Mouse (Mus musculus) heart, embryonic 16.5 days (tissue): ENCODE measurements at regions not wholly inside any gene's neighbourhood (a gene's known extent, or its start where the extent isn't known, plus 50 kb on each side); places are given as distances from the start of the nearest gene placed in this dataset.
"Not testable (repeated sequence)": the region's sequence is repeated elsewhere in the genome, so short reads cannot be mapped to it uniquely, and the experiment has no call there.

Source experiments
- ATAC-seq: fragments of 200-750 bp; cut with Nextera tagmentation; replicated peaks from 2 replicates; pipeline ENCODE4 v1.8.0; 2017; ENCODE audit warnings: moderate number of reproducible peaks; ENCODE audit not compliant: insufficient read depth, low FRiP score; ENCODE audit errors: extremely low read depth
- H3K27ac ChIP-seq: fragments of 300-500 bp; sonication (generic); 2 replicates; pipeline ENCODE4 v1.5.1; 2014; ENCODE audit warnings: mild to moderate bottlenecking, low read length, control low read depth, moderate library complexity
- H3K27me3 ChIP-seq: fragments of 300-500 bp; sonication (generic); 2 replicates; pipeline ENCODE4 v1.6.1; 2014; ENCODE audit warnings: low read length, mixed read lengths; ENCODE audit not compliant: control insufficient read depth, insufficient read depth
- H3K36me3 ChIP-seq: fragments of 300-500 bp; sonication (generic); 2 replicates; pipeline ENCODE4 v1.6.1; 2014; ENCODE audit not compliant: control insufficient read depth, insufficient read depth
- H3K4me1 ChIP-seq: fragments of 300-500 bp; sonication (generic); 2 replicates; pipeline ENCODE4 v1.6.1; 2014; ENCODE audit warnings: low read length, mixed read lengths; ENCODE audit not compliant: control insufficient read depth, insufficient read depth
- H3K4me2 ChIP-seq: fragments of 300-500 bp; sonication (generic); 2 replicates; pipeline ENCODE4 v1.6.1; 2014; ENCODE audit warnings: low read depth, mild to moderate bottlenecking, control low read depth, low read length
- H3K4me3 ChIP-seq: fragments of 300-500 bp; sonication (generic); 2 replicates; pipeline ENCODE4 v1.5.1; 2014; ENCODE audit warnings: mild to moderate bottlenecking, control low read depth, low read length
- H3K9ac ChIP-seq: fragments of 300-500 bp; sonication (generic); 2 replicates; pipeline ENCODE4 v1.6.1; 2014; ENCODE audit warnings: low read length, control low read depth
- H3K9me3 ChIP-seq: fragments of 300-500 bp; sonication (generic); replicated peaks from 2 replicates; pipeline ENCODE4 v1.6.1; 2016; ENCODE audit warnings: low read length; ENCODE audit not compliant: control insufficient read depth
- WGBS: fragments of 180-500 bp; shearing (Covaris S2); extraction: QIAGEN DNeasy Blood & Tissue Kit; methylation state at CpG from one replicate; pipeline ENCODE4 v1.1.7; 2014; 5-methylcytosine and 5-hydroxymethylcytosine counted together

DNA sequence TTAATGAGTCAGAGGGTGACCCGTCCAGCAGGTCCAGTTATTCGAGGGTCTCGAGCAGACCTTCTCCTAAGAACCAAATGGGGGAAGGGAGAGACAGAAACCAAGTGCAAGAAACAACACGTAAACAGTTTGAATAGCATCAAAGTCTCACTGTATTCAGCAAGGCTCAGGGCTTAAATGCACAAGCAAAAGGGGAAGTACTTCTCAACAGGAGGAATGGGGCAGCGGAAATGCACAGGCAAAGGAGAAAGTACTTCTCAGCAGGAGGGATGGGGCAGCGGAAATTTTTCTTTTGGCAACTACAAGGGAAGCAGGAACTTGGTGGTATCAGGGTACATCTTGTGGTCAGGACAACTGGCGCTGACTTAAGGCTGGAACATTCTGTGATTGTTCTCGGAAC, 330.6 kb downstream of the 9430069I07Rik start:
- not testable (repeated sequence) for ATAC-seq, H3K27ac ChIP-seq, H3K4me3 ChIP-seq, H3K36me3 ChIP-seq, H3K9me3 ChIP-seq, H3K4me2 ChIP-seq, H3K27me3 ChIP-seq, H3K4me1 ChIP-seq, H3K9ac ChIP-seq
- 76% methylated on average over 8 of the region's 8 CpGs for WGBS

DNA sequence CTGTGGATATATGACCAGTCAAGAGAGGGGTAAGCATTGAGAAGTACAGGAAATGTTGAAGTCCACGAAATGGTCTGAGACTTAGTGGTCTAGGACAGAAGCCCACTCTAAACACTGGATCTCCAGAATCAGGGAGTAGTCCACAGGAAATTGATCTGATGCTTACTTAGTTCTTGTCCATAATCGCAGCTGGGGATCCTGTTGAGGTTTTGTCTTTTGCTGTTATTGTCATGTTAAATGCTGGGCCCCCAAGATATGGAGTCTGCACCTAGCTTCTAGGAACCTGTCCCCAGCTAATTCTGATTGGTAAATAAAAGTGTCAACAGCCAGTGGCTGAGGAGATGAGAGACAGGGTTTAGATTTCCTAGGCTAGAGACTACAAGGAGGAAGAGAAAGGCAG, 332.3 kb downstream of the 9430069I07Rik start:
- ATAC-seq = no peak
- WGBS = 81% methylated on average over 2 of the region's 2 CpGs
- Histone ChIP-seq H3K27me3 (no peaks in the 10 kb centered on the region), H3K27ac (no peak overlapping the region), H3K4me1 (no peaks in the 10 kb centered on the region), H3K36me3 (no peaks in the 10 kb centered on the region), H3K9ac (no peak overlapping the region), H3K4me2 (no peak overlapping the region), H3K9me3 (no peaks in the 10 kb centered on the region), H3K4me3 (no peak overlapping the region)

DNA sequence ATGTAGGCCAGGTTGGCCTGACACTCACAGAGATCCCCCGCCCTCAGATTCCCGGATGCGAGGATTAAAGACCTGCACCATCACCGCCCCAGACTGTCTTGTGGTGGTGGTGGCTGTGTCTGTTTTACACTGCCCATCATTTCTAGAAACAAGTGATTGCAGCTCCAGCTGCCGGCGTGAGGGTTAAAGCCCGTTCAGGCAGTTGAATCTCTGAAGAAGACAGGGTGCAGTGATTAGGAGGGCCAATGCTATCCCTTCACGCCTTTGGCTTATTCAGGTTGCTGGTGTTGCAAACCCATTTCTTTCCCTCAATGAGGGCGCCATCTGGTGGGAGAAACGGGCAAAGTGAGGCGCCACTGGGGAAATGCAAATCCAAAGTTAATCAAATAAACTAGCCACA, 335.8 kb downstream of the 9430069I07Rik start:
- H3K4me2 ChIP-seq = no peak overlapping the region
- no peaks in the 10 kb centered on the region for H3K36me3 ChIP-seq
- WGBS = 26% methylated on average over 11 of the region's 11 CpGs
- H3K9me3 ChIP-seq = no peaks in the 10 kb centered on the region
- no peak overlapping the region for H3K9ac ChIP-seq
- no peak overlapping the region for H3K4me3 ChIP-seq
- H3K27me3 ChIP-seq = no peaks in the 10 kb centered on the region
- ATAC-seq = no peak
- no peak overlapping the region for H3K27ac ChIP-seq
- H3K4me1 ChIP-seq = no peaks in the 10 kb centered on the region

DNA sequence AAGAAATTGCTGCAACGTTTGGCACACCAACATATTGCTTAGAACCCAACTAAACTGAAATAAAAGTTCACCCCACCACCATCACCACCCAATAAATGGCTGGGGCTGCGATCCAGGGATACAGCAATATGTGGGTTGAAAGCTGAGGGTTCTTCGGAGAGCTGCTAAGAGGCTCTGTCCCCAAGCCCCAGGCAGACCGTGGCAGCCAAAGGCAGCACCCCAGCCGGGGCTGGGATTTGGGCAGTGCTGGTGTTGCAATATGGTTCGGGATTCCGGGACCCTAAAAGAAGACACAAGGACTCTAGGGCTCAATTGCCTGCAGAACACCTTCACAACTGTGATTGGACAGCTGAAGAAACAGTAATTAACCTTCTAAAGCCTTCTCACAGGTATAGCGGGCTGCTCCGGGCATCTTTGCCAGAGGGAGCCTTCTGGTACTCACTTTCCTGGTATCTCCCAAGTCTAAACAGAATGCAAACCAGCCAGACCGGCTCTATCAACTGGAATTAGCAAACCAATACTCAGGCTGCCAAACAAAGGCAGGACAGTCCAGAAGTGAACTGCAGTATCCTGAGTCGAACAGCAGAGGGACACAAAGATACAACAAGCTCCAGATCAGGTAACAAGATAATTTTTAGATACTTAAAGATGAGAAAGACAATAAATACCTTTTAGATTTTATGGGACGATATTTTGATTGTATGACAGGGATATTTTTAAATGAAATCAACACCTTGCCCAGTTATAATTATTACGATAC, 341.1 kb downstream of the 9430069I07Rik start:
- Histone ChIP-seq H3K4me2 (no peak overlapping the region), H3K9ac (no peak overlapping the region), H3K27ac (no peak overlapping the region), H3K27me3 (no peaks in the 10 kb centered on the region), H3K36me3 (no peaks in the 10 kb centered on the region), H3K4me1 (no peaks in the 10 kb centered on the region), H3K9me3 (no peaks in the 10 kb centered on the region), H3K4me3 (no peak overlapping the region)
- 50% methylated on average over 13 of the region's 13 CpGs for WGBS
- ATAC-seq = no peak

DNA sequence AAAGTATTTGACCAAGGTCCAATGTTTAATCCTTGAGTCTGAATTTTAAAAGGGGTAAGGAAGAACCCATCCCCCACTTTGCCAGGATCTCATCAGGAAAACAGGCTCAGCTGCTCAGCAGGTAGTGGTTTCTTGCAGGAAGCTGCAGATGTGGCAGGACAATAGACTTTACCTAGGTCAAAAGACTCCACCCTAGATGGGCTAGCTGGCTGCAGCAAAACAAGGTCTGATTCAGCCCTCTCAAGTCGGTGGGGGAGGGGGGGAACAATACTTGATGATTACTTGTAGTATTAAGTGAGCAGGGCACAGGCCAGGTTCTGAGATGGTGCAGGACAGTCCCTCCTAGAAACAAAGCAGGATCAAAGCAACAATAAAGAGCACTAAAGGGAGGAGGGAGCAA, 349.1 kb downstream of the 9430069I07Rik start:
- no peaks in the 10 kb centered on the region for H3K27me3 ChIP-seq
- no peak overlapping the region for H3K27ac ChIP-seq
- H3K4me1 ChIP-seq = no peaks in the 10 kb centered on the region
- H3K9ac ChIP-seq = no peak overlapping the region
- WGBS = 42% methylated on average over 1 of the region's 1 CpGs
- H3K4me3 ChIP-seq = no peak overlapping the region
- no peak for ATAC-seq
- H3K36me3 ChIP-seq = no peaks in the 10 kb centered on the region
- no peaks in the 10 kb centered on the region for H3K9me3 ChIP-seq
- no peak overlapping the region for H3K4me2 ChIP-seq

DNA sequence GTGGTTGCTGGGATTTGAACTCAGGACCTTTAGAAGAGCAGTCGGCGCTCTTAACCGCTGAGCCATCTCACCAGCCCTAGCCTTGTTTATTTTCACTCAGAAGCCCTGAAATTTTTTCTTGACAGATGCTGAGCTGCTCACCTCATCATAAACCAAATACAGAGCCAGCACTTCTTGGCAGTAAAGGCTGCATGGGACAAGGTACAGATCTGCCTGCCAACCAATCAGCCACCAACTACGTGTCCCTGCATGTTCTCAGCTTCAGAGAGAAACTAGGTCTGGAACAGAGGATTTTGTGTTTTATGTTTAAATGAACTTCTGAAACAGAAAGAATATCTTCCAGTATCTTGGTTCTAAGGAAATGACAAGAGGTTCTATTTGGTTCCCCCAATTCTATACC, 365.3 kb downstream of the 9430069I07Rik start:
- WGBS = 81% methylated on average over 4 of the region's 4 CpGs
- H3K27ac ChIP-seq = no peak overlapping the region
- H3K4me2 ChIP-seq = no peak overlapping the region
- no peak overlapping the region for H3K9ac ChIP-seq
- ATAC-seq = no peak
- no peaks in the 10 kb centered on the region for H3K27me3 ChIP-seq
- no peak overlapping the region for H3K4me3 ChIP-seq
- no peaks in the 10 kb centered on the region for H3K36me3 ChIP-seq
- no peaks in the 10 kb centered on the region for H3K4me1 ChIP-seq
- H3K9me3 ChIP-seq = 0 out of 2 replicates have a peak, but pooled peaks cover 4% of the 10 kb centered on the region

DNA sequence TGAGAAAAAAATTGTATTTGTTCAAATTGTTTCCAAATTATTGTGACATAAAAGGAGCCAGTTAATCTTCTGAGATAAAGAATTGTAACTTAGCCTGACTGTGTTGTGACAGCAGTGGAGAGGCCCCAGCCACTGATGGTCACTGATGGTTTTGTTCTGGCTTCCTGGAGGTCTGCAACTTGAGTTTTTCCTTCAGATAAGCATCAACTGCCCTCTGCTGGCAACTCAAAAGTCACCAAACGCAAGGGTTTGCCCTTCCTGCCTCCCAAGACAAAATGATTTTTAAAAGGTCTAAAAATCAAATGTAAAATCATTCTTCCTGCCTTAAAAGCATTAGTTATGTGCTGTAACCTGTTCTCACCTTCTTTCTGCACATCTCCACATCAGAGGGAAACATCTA, 382.6 kb downstream of the 9430069I07Rik start:
- 16% methylated on average over 1 of the region's 1 CpGs for WGBS
- no peak for ATAC-seq
- H3K4me2 ChIP-seq = no peak overlapping the region

DNA sequence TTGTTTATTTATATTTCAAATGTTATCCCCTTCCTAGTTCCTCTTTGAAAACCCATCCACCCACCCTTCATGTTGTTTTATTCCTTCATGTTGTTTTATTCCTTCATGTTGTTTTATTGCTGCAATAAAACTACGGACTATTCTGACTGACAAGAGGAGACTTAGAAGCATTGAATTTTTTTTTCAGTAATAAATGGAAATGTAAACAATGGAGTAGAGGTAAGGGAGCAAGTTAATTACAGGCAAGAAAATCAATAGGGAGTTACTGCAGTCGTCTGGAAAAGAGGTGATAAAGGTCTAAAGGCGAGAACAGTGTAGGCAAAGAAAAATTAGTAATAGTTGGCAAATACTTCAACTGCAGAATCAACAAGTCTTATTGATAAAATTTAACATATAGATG, 384.2 kb downstream of the 9430069I07Rik start:
- 0 out of 2 replicates have a peak, but pooled peaks cover 3% of the 10 kb centered on the region for H3K9me3 ChIP-seq
- H3K4me2 ChIP-seq = no peak overlapping the region
- H3K9ac ChIP-seq = no peak overlapping the region
- no peaks in the 10 kb centered on the region for H3K36me3 ChIP-seq
- WGBS = 68% methylated on average over 3 of the region's 3 CpGs
- no peak for ATAC-seq
- H3K27ac ChIP-seq = no peak overlapping the region
- H3K27me3 ChIP-seq = no peaks in the 10 kb centered on the region
- no peak overlapping the region for H3K4me3 ChIP-seq
- no peaks in the 10 kb centered on the region for H3K4me1 ChIP-seq

More for the DNA sequence above, 382.6 kb downstream of the 9430069I07Rik start:
- Histone ChIP-seq H3K36me3 (no peaks in the 10 kb centered on the region), H3K4me1 (no peaks in the 10 kb centered on the region), H3K27ac (no peak overlapping the region), H3K4me3 (no peak overlapping the region), H3K27me3 (no peaks in the 10 kb centered on the region), H3K9ac (no peak overlapping the region), H3K9me3 (0 out of 2 replicates have a peak, but pooled peaks cover 3% of the 10 kb centered on the region)

DNA sequence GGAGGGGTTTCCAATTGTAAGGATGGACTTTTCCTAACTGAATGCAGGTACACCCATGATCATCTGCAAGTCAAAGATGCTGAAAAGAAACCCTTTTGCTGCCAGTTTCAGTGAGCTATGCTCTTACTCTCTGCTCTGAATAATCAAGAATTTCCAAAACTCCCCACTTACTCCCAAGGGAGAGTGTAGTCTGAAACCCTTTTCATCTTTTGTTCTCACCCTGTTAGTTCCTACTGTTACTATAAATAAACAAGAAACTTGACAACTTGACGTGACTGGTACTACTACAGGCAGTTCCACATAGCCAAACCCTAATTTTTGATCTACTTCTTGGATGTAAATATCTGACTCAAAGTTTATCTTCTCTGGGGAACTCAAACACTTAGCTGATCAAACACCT, 388.3 kb downstream of the 9430069I07Rik start:
- H3K36me3 ChIP-seq = no peaks in the 10 kb centered on the region
- no peaks in the 10 kb centered on the region for H3K27me3 ChIP-seq
- WGBS = 15% methylated on average over 1 of the region's 1 CpGs
- H3K4me2 ChIP-seq = no peak overlapping the region
- no peaks in the 10 kb centered on the region for H3K4me1 ChIP-seq
- no peak for ATAC-seq
- H3K27ac ChIP-seq = no peak overlapping the region
- H3K4me3 ChIP-seq = no peak overlapping the region
- H3K9ac ChIP-seq = no peak overlapping the region
- H3K9me3 ChIP-seq = 0 out of 2 replicates have a peak, but pooled peaks cover 3% of the 10 kb centered on the region
